Mouse (Mus musculus) cerebellum, postnatal 36 days (tissue): Measurements from ENCODE around the gene Wrap53.
A peak's percentile ranks its signal among the peaks of the same experiment; 100 is the strongest.

Experiments used
- DNase-seq, 2 experiments: peaks; one replicate each; pipeline ENCODE4 v3.0.0; 2021 to 2022; ENCODE audit warnings: mixed read lengths in 2 of 2

Wrap53 gene

DNA sequence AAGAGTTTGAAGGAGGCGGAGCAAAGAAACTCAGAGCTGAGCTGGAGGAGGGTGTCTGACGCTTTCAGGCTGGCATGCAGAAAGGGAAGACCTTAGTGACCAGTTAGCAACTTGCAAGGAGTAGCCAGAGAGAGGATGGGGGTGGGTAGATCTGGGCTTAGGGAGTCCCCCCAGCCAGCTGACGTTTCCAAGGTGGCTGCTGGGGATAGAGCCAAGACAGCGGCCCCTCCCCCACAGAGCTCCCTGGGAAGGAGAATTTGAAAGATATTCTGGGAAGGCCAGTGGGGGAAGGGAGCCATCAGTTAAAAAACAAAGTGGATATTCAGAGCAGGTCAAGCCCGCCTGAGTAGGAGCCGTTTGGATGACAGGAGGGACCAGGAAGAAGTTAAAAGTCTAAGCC is 20.0 kb upstream of the Wrap53 start:
- peak; percentile 43 to 58 for DNase-seq

DNA sequence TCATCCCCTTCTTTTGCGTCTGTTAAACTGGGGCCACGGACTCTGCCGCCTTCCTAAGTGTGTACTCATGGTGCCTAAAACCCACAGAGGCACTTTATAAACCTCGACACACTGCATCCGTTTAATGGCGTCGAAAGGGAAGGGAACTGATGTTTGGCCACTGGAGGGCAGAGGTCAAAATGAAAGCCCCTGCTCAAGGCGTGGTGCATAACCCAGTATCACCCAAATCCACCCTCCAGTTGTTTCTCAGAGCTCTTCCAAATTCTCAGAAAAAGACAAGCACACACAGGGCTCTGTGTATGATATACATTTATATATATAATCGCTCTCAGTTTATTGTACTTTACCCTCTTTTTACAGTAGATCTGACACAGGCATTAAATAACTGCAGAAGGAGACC is 19.4 kb upstream of the Wrap53 start:
- no peak for DNase-seq

DNA sequence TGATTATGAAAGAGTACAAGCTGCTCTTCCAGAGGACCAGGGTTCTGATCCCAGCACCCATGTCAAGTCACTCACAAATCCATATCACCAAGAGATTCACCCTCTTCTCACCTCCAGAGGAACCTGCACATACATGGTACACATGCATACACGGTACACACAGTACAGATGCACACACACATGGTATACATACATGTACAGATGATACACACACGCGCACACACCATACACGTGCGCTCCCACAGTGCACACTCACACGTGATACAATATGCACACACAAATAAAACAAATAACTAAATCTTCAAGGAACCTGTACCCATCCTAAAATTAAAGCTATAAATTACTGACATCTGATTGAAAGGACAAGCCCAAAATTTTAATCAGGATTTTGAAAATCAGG is 14.8 kb upstream of the Wrap53 start:
- DNase-seq = no peak

GRCm38 (mm10) chr11:69592799-69593198 is 12.7 kb upstream of the Wrap53 start:
- DNase-seq = no peak

DNA sequence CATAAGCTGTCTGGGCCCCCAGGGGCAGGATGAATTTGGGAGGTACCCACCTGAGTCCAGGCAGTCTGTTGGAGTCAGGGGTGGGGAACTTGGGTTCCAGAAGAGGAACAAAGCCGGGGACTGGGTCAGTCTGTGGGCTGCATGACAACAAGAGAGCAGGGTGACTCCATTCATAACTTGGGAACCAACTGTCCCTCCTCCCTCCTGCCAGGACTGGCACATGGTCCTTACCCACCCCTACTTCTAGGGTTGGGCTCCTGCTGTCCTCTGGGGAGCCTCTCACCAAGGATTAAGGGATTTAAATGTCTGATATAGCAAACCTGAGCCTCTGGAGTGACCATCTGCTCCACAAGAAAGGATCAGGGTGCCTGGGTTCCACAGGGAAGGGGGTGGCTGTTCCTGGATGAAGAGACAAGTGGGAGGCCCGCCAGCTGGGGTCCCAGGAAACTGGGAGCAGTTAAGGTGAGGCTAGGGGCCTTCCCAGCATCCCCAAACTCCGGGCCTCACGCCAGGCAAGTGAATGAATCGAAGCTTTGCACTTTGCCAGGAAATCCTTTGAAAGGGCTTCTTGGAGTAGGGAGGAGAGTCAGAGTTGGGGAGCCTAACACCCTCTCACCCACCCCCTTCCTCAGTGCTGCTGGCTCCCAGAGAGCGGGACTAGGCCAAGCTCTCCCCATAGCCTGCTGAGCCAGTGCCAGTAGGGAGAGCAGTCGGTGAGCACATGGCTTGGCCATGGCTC is 12.0 kb upstream of the Wrap53 start:
- DNase-seq = peak; percentile 31 to 56

GRCm38 (mm10) chr11:69591424-69591823 is 11.4 kb upstream of the Wrap53 start:
- DNase-seq = no peak

GRCm38 (mm10) chr11:69590622-69591021 is 10.6 kb upstream of the Wrap53 start:
- DNase-seq = no peak

DNA sequence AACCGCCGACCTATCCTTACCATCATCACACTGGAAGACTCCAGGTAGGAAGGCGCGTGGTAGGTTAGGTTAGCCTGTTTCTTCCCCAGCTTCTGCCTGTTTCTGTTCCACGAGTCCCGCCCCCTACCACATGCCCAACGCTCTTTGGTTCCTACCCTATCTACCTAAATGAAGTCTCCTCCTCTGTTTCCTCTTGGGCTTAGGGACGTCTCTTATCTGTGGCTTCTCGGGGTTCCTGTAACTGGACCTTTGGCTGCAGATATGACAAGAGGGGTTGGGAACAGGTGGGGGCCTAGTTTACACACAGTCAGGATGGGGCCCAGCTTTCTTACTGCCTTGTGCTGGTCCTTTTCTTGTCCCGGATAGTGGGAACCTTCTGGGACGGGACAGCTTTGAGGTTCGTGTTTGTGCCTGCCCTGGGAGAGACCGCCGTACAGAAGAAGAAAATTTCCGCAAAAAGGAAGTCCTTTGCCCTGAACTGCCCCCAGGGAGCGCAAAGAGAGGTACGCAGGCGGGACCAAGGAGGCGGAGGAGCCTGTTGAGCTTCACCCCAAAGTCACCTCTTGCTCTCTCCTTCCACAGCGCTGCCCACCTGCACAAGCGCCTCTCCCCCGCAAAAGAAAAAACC is 9.3 kb upstream of the Wrap53 start:
- no peak for DNase-seq

- DNase-seq = no peak
Observed at GRCm38 (mm10) chr11:69585718-69586325, 5.8 kb upstream of the Wrap53 start.

- DNase-seq = no peak
Observed at GRCm38 (mm10) chr11:69584937-69585336, 4.9 kb upstream of the Wrap53 start.

DNA sequence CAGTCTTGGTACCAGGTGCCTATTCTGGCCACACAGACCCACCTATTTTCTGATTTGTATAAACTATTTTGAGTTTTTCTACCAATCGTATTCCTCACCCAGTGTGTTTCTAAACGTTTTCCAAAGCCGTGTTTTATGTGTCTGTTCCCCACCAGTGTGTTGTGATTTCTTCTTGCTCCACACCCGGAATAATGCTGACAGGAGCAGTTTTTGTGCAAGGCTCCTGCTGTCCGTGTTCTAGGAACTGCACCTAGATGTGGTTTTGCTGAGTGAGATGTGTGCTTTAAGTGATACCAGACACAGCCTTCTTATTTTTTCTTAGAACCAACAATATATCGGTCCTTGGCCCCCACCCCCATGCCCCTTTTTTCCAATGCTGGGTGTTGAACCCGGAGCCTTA is 4.0 kb upstream of the Wrap53 start:
- no peak for DNase-seq

- no peak for DNase-seq
Observed at GRCm38 (mm10) chr11:69582230-69582805, 2.3 kb upstream of the Wrap53 start.

- DNase-seq = no peak
Observed at GRCm38 (mm10) chr11:69581814-69582213, 1.8 kb upstream of the Wrap53 start.

- DNase-seq = peak; percentile 95 to 96
Observed at GRCm38 (mm10) chr11:69581147-69581688, 1.2 kb upstream of the Wrap53 start.

- DNase-seq = no peak
Observed at GRCm38 (mm10) chr11:69580572-69581146, 604 bp upstream of the Wrap53 start.

DNA sequence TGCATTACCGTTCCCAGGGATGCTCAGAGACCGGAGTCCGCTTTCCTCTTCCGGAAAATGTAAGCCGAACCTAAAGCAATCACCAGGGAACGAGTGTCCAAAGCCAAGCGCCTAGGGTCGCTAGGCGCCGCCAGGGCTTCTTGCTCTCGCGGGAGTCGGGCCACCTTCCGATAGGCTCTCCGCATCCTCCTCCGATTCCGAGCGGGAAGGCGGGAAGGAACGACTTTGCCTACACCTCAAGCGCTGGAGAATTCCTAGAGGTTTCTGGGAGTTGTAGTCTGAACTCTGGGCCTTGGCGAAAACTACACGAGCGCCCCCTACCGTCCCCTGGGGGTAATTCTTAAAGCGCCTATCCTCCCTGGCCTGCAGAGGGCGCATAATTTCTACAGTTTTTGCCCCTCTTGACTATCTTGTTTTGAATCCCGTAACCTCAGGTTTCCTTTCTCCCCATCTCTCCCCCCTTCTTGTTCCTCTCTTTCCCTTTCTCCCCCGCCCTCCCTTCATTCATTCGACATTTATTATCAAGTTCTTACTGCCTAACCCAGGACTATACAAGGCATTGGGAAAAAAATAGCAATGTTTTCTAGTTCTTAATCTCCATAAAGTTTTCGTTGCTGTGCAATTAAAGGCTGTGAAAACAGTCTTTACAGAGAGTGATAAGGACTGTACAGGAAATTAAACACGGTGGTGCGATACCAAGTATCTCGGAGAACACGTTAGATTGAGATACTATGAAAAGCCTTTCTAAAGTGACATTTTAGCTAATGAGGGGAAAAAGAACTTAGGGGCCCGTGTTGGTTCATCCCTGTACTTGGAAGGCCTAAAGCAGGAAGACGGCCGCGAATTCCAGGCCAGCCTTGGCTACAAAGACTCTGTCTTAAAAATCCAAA is 682 bp downstream of the Wrap53 start:
- DNase-seq = peak; percentile 96 to 99

DNA sequence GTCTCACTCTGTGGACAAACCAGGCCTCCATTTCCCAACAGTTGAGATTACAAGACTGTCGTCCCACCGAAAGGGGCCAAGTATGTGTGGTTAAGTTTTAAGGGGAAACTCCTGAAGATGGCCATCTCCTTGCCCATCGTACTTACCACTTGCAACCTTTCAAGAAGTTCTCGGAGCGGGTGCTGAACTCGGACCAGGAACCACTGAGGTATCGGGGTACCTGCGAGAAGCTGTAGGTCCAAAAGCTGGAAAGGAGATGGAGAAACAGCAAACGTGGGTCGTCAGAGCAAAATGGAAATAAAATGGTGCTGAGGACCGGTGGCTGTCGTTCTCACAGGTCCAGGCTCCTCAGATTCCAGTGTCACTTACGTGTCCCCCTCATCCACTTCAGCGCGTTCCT is 1.8 kb downstream of the Wrap53 start:
- DNase-seq = no peak

GRCm38 (mm10) chr11:69576307-69576706 is 3.7 kb downstream of the Wrap53 start:
- DNase-seq = no peak

GRCm38 (mm10) chr11:69575220-69575619 is 4.8 kb downstream of the Wrap53 start:
- DNase-seq = no peak

- DNase-seq = no peak
Observed at GRCm38 (mm10) chr11:69565131-69565530, 14.9 kb downstream of the Wrap53 start.

GRCm38 (mm10) chr11:69564391-69564790 is 15.7 kb downstream of the Wrap53 start:
- no peak for DNase-seq

DNA sequence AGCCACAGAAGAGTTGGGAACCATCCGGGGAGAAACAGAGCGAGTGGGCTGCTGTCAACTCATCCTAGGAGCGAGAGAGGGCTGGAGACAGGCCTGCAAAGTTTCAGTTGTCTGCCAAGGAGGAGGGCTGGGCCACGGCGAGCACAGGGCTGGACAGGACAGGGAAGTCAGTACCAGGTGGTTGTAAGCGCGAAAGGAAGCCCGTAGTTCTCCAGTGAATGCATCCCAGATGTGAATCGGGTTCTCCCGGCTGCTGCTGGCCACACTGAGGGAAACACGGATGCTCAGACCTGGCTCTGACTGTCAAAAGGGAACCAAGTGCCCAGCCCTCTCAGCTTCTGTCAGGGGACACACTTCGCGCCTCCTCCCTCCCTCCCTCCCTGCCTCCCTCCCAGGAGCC is 16.7 kb downstream of the Wrap53 start:
- no peak for DNase-seq
